Mouse (Mus musculus): Measurements from ENCODE around the gene Slc16a2.

GRCm38 (mm10) chrX:103741215-103742056 lies 80.3 kb downstream of the Slc16a2 start:
- no peak for TF ChIP-seq CTCF (IDR thresholded peaks at IDR 0.05; ENCODE audit: low read depth)
- TF ChIP-seq EP300 (IDR thresholded peaks at IDR 0.05; ENCODE audit: low read depth) = no peak

Data from liver, embryonic 14.5 days (tissue).